Mouse (Mus musculus) kidney, adult 2 months (tissue): ENCODE results near the gene Pip4k2b.

Experiments
- CTCF ChIP-seq: fragments of 200-500 bp; conservative IDR thresholded peaks from 2 replicates; pipeline ENCODE4 v1.5.1; 2011; ENCODE audit warnings: low read depth, mild to moderate bottlenecking, control low read depth, low read length, moderate library complexity, mixed read lengths; ENCODE audit not compliant: insufficient read depth, insufficient read length
- POLR2A ChIP-seq: fragments of 200-500 bp; IDR thresholded peaks from one replicate; pipeline ENCODE4 v1.6.1; 2011; ENCODE audit warnings: low read depth, low read length, control low read depth

DNA sequence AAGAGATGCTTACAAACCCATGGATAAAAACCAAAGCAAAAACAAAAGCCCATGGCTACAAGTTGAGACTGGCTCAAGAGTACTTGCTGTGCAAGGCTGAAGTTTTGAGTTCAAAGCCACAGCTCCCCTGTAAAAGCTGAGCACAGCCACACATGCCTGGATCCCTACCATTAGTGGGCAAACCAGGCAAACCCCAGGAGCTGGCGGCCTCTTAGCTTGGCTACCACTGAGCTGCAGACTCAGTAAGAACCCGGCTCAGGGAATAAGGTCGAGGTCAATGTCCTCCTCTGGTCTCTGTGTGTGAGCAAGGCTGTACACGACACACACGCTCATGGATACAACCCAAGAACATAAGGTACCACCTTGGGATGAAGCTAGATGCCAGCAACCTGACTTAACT, 4.0 kb upstream of the Pip4k2b start:
- TF ChIP-seq CTCF (no peak), POLR2A (no peak)
